Comparison of ENCODE assay signal across 12 mouse cellular contexts in genomic region chr9:31011533-31011932, GRCm38 (mm10). TPM values are rescaled to one million over a fixed set of nuclear protein-coding genes. Genes with fewer than 3 reads are reported as not detected.
DNase-seq lines count a peak whose midpoint lies in the region; ATAC-seq and TF ChIP-seq lines count a peak whose summit lies in the region.
"Had no signal": no experiment of that assay in that cellular context is flagged by ENCODE, and none has a peak within 500 bp of the region (broad histone marks: within the 10 kb centered on the region; RNA-seq: fewer than 3 reads in every experiment).

No protein-coding gene starts in this region.

- H3K4me3 ChIP-seq in ES-E14 (ENCODE audit: insufficient read depth in 1 of 2, low read depth in 1 of 2, low read length in 2 of 2, poor library complexity in 1 of 2, severe bottlenecking in 1 of 2): no peak overlapping the region
- H3K4me3 ChIP-seq in kidney, embryonic 15.5 days (replicated peaks): no peak overlapping the region
- H3K4me3 ChIP-seq: midbrain, embryonic 13.5 days; neural tube, embryonic 13.5 days had no signal

- no peaks in the 10 kb centered on the region for H3K27me3 ChIP-seq in kidney, embryonic 15.5 days
- H3K27me3 ChIP-seq: midbrain, embryonic 13.5 days; neural tube, embryonic 13.5 days had no signal

- H3K9ac ChIP-seq in ES-E14 (ENCODE audit: insufficient read depth, low read depth, low read length, poor library complexity, severe bottlenecking): no peak overlapping the region
- no peak overlapping the region for H3K9ac ChIP-seq in kidney, embryonic 15.5 days
- H3K9ac ChIP-seq: midbrain, embryonic 13.5 days; neural tube, embryonic 13.5 days had no signal

- ATAC-seq in kidney, embryonic 15.5 days (replicated peaks; ENCODE audit: low FRiP score): no peak
- ATAC-seq: midbrain, embryonic 13.5 days had no signal

- WGBS in kidney, embryonic 15.5 days: 50% methylated on average over 1 of the region's 1 CpGs

- peaks cover 8 to 16% of the 10 kb centered on the region in 2 experiments for H3K4me1 ChIP-seq in ES-E14 (ENCODE audit: control insufficient read depth in 2 of 2, insufficient read depth in 2 of 2, low read length in 2 of 2, poor library complexity in 1 of 2)
- no peaks in the 10 kb centered on the region for H3K4me1 ChIP-seq in kidney, embryonic 15.5 days
- H3K4me1 ChIP-seq: midbrain, embryonic 13.5 days; neural tube, embryonic 13.5 days had no signal

- no peak overlapping the region for H3K4me2 ChIP-seq in kidney, embryonic 15.5 days
- H3K4me2 ChIP-seq: liver, embryonic 11.5 days; midbrain, embryonic 13.5 days; neural tube, embryonic 13.5 days had no signal

- H3K36me3 ChIP-seq in ES-E14 (ENCODE audit: control insufficient read depth, insufficient read depth, low read length, poor library complexity, severe bottlenecking): no peaks in the 10 kb centered on the region
- H3K36me3 ChIP-seq in kidney, embryonic 15.5 days: no peaks in the 10 kb centered on the region
- H3K36me3 ChIP-seq: midbrain, embryonic 13.5 days; neural tube, embryonic 13.5 days had no signal

- no peaks in the 10 kb centered on the region for H3K9me3 ChIP-seq in ES-E14 (ENCODE audit: control insufficient read depth, insufficient read depth, low read depth, low read length)
- H3K9me3 ChIP-seq in kidney, embryonic 15.5 days (replicated peaks): no peaks in the 10 kb centered on the region
- H3K9me3 ChIP-seq: midbrain, embryonic 13.5 days; neural tube, embryonic 13.5 days had no signal

- DNase-seq in 3T3-L1 (ENCODE audit: low read depth, low spot score): peak; percentile 69
- DNase-seq in ES-E14 (ENCODE audit: low read depth, low spot score): no peak
- peak; percentile 28 for DNase-seq in heart, adult 8-10 months (ENCODE audit: low spot score)
- peak; percentile 31 for DNase-seq in heart, postnatal 4 days
- DNase-seq in cerebellum, adult 18-20 months: no peak
- no peak for DNase-seq in gastrocnemius, postnatal 14 days
- DNase-seq: cerebellum, postnatal 25 days; lung, postnatal 14 days had no signal

- intact Hi-C loops in gastrocnemius, postnatal 14 days (cut with DNase I; ENCODE audit: low total_unique reads): no loop called here

- in situ Hi-C loops in ES-E14 (cut with MboI; ENCODE audit: low sequenced_read_pairs in 2 of 2, unreplicated experiment in 2 of 2): no loop called here

- H3K27ac ChIP-seq in ES-E14 (ENCODE audit: insufficient read depth, low read depth, low read length, poor library complexity, severe bottlenecking): peak overlapping the region; percentile 48; the same call in 1 of the 2 replicates
- no peak overlapping the region for H3K27ac ChIP-seq in kidney, embryonic 15.5 days
- H3K27ac ChIP-seq: midbrain, embryonic 13.5 days; neural tube, embryonic 13.5 days had no signal

TF ChIP-seq in ES-E14, 5 proteins besides CTCF, POLR2A, EP300 and RAD21:
- no peak for TF ChIP-seq ZNF384 (IDR thresholded peaks at IDR 0.05; ENCODE audit: low read depth, low read length)
- no peak for TF ChIP-seq MAFK (IDR thresholded peaks at IDR 0.05; ENCODE audit: insufficient read depth, low read depth, low read length)
- TF ChIP-seq CHD2 (IDR thresholded peaks at IDR 0.05; ENCODE audit: low read depth, low read length): no peak

RNA-seq across cellular contexts. Expression of gene Zbtb44, which starts 18.9 kb away (rescaled TPM):
- total RNA-seq in ES-E14 (2012; rRNA removed): 33.1 and 33.7 TPM in 2 replicates
- 10 to 100 TPM; 28.6 to 36.1 (median 35.0) TPM for total RNA-seq in heart, adult 8-10 months (2022)
- total RNA-seq in heart, postnatal 4 days (2021): 10 to 100 TPM; 32.2 to 33.5 TPM
- 7.5 and 7.6 TPM in 2 replicates for polyA plus RNA-seq in kidney, embryonic 15.5 days (2015; fragmentation: Nextera tagmentation; extraction: Ambion mirVana)
- total RNA-seq in gastrocnemius, postnatal 14 days (2021): 10 to 100 TPM; 33.4 to 38.0 TPM

Comparison
In these comparisons a context has a peak if more than half of its experiments do, and no peak if none do; other contexts are left out.
1. DNase-seq: peak in 3T3-L1 (single experiment), heart, adult 8-10 months (single experiment) and heart, postnatal 4 days (single experiment); none in ES-E14 (single experiment), cerebellum, adult 18-20 months (0 of 2) and gastrocnemius, postnatal 14 days (single experiment).